Mouse (Mus musculus): ENCODE results near the gene Cyp2t4. TPM values are rescaled to one million over a fixed set of nuclear protein-coding genes. Genes with fewer than 3 reads are reported as not detected.

The Cyp2t4 gene
- polyA plus RNA-seq, 1 experiment from 2014 or later, result 0.16 TPM

DNA sequence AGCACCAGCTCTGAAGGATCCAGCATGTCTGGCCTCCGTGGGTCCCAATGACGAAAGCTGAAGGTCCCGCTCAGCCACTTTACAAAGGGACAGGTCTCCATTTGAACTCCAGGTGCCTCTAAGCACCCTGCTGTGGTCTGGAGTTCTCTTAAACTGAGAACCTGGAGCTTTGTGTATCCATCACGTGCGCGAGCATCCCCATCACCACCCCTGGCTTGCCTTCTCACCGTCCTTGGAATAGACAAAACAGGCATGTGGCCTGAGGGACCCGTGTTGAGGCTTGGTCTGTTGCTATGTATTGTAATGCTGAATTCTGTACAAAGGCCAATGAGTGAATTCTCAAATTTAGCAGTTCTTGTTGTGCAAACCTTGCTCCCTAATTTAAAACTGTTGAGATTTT is 45.3 kb downstream of the Cyp2t4 start:
- H3K9me3 ChIP-seq (ENCODE audit: control insufficient read depth, low read length), result no peaks in the 10 kb centered on the region
- no peak overlapping the region for H3K27ac ChIP-seq (ENCODE audit: low read depth, low read length)
- H3K27me3 ChIP-seq (ENCODE audit: control insufficient read depth, insufficient read depth, low read length), result no peaks in the 10 kb centered on the region
- H3K4me2 ChIP-seq (ENCODE audit: low read depth, low read length), result no peak overlapping the region
- H3K36me3 ChIP-seq (ENCODE audit: control insufficient read depth, insufficient read depth, low read length), result 0 out of 2 replicates have a peak, but pooled peaks cover 4% of the 10 kb centered on the region
- peaks cover 14% of the 10 kb centered on the region for H3K4me1 ChIP-seq (ENCODE audit: control insufficient read depth, insufficient read depth, low read length)
- H3K9ac ChIP-seq (replicated peaks; ENCODE audit: low read depth, low read length), result no peak overlapping the region
- 95% methylated on average over 8 of the region's 8 CpGs for WGBS
- H3K4me3 ChIP-seq (ENCODE audit: low read depth, low read length), result no peak overlapping the region
- ATAC-seq (ENCODE audit: low read depth), result no peak

- Histone ChIP-seq H3K36me3 (ENCODE audit: control insufficient read depth, insufficient read depth, low read length) (peaks cover 23% of the 10 kb centered on the region; the same call in 1 of the 2 replicates), H3K9ac (replicated peaks; ENCODE audit: low read depth, low read length) (no peak overlapping the region), H3K27ac (ENCODE audit: low read depth, low read length) (no peak overlapping the region), H3K4me1 (ENCODE audit: control insufficient read depth, insufficient read depth, low read length) (no peaks in the 10 kb centered on the region), H3K9me3 (ENCODE audit: control insufficient read depth, low read length) (no peaks in the 10 kb centered on the region), H3K27me3 (ENCODE audit: control insufficient read depth, insufficient read depth, low read length) (no peaks in the 10 kb centered on the region), H3K4me3 (ENCODE audit: low read depth, low read length) (no peak overlapping the region), H3K4me2 (ENCODE audit: low read depth, low read length) (no peak overlapping the region)
- WGBS, result 97% methylated on average over 8 of the region's 8 CpGs
- ATAC-seq (ENCODE audit: low read depth), result no peak
These were observed 50.4 kb downstream of the Cyp2t4 start for GRCm38 (mm10) chr7:27203730-27204449.

MicroRNAs within 50 kb of the gene (microRNA counts, 519-probe panel; counts per million panel counts)
- not detected for microRNA mmu-miR-1191

Small RNA genes lying within 50 kb of the gene (microRNA-seq; reads per million reads assigned to microRNA genes)
- gene Mir1191 (2.6 reads per million), gene Mir3101 (not detected)

Other genes starting within 250 kb of the Cyp2t4 start
- gene Cyp2a22, start 214.3 kb upstream of the Cyp2t4 start, polyA plus RNA-seq (2014; fragmentation: Nextera tagmentation; extraction: Ambion mirVana), result not detected in 2 replicates
- not detected in 2 replicates for gene Cyp2a12, start 124.6 kb upstream of the Cyp2t4 start, polyA plus RNA-seq (2014; fragmentation: Nextera tagmentation; extraction: Ambion mirVana)
- not detected in 2 replicates for gene Cyp2f2, start 33.8 kb upstream of the Cyp2t4 start, polyA plus RNA-seq (2014; fragmentation: Nextera tagmentation; extraction: Ambion mirVana)
- gene Egln2, start 13.1 kb downstream of the Cyp2t4 start, polyA plus RNA-seq (2014; fragmentation: Nextera tagmentation; extraction: Ambion mirVana), result 46.9 and 48.3 TPM in 2 replicates
- gene Rab4b, start 25.2 kb downstream of the Cyp2t4 start, polyA plus RNA-seq (2014; fragmentation: Nextera tagmentation; extraction: Ambion mirVana), result 100.0 and 100 TPM in 2 replicates
- gene Gm21983, start 27.4 kb downstream of the Cyp2t4 start, polyA plus RNA-seq (2014; fragmentation: Nextera tagmentation; extraction: Ambion mirVana), result 0.94 TPM in 1 of 2 replicates, not detected in the other
- 14.7 and 24.4 TPM in 2 replicates for gene Mia, start 27.4 kb downstream of the Cyp2t4 start, polyA plus RNA-seq (2014; fragmentation: Nextera tagmentation; extraction: Ambion mirVana)
- gene BC024978, start 42.1 kb downstream of the Cyp2t4 start, polyA plus RNA-seq (2014; fragmentation: Nextera tagmentation; extraction: Ambion mirVana), result 3.6 TPM in 2 replicates
- 197 and 207 TPM in 2 replicates for gene Snrpa, start 42.6 kb downstream of the Cyp2t4 start, polyA plus RNA-seq (2014; fragmentation: Nextera tagmentation; extraction: Ambion mirVana)
- 6.6 and 7.2 TPM in 2 replicates for gene Itpkc, start 74.9 kb downstream of the Cyp2t4 start, polyA plus RNA-seq (2014; fragmentation: Nextera tagmentation; extraction: Ambion mirVana)
- gene Coq8b, start 79.3 kb downstream of the Cyp2t4 start, polyA plus RNA-seq (2014; fragmentation: Nextera tagmentation; extraction: Ambion mirVana), result 16.7 and 20.9 TPM in 2 replicates
- 22.6 and 27.9 TPM in 2 replicates for gene Numbl, start 104.7 kb downstream of the Cyp2t4 start, polyA plus RNA-seq (2014; fragmentation: Nextera tagmentation; extraction: Ambion mirVana)
- gene Ltbp4, start 184.0 kb downstream of the Cyp2t4 start, polyA plus RNA-seq (2014; fragmentation: Nextera tagmentation; extraction: Ambion mirVana), result 5.8 and 11.5 TPM in 2 replicates
- 29.6 and 35.6 TPM in 2 replicates for gene Shkbp1, start 202.3 kb downstream of the Cyp2t4 start, polyA plus RNA-seq (2014; fragmentation: Nextera tagmentation; extraction: Ambion mirVana)
- not detected in 2 replicates for gene Gm20479, start 203.7 kb downstream of the Cyp2t4 start, polyA plus RNA-seq (2014; fragmentation: Nextera tagmentation; extraction: Ambion mirVana)